ENCODE assay signal across 11 mouse cellular contexts in genomic region chr9:10269342-10269741, GRCm38 (mm10).
DNase-seq lines count a peak whose midpoint lies in the region; ATAC-seq and TF ChIP-seq lines count a peak whose summit lies in the region.
"Had no signal": no experiment of that assay in that cellular context is flagged by ENCODE, and none has a peak within 500 bp of the region (broad histone marks: within the 10 kb centered on the region; RNA-seq: fewer than 3 reads in every experiment).

No protein-coding gene starts in this region.

- no peak overlapping the region for H3K4me2 ChIP-seq in forebrain, postnatal 0 days (ENCODE audit: low read depth)
- H3K4me2 ChIP-seq in midbrain, embryonic 14.5 days (ENCODE audit: low read length): no peak overlapping the region
- no peak overlapping the region for H3K4me2 ChIP-seq in intestine, embryonic 15.5 days (replicated peaks)
- H3K4me2 ChIP-seq in liver, postnatal 0 days (ENCODE audit: low read depth, low read length): no peak overlapping the region

- H3K9me3 ChIP-seq in forebrain, postnatal 0 days (ENCODE audit: low read length): no peaks in the 10 kb centered on the region
- no peaks in the 10 kb centered on the region for H3K9me3 ChIP-seq in midbrain, embryonic 14.5 days (ENCODE audit: control insufficient read depth, low read length)
- no peaks in the 10 kb centered on the region for H3K9me3 ChIP-seq in intestine, embryonic 15.5 days
- H3K9me3 ChIP-seq in liver, postnatal 0 days (ENCODE audit: low read length): no peaks in the 10 kb centered on the region
- H3K9me3 ChIP-seq: G1E had no signal

- no peak for TF ChIP-seq CTCF in forebrain, postnatal 0 days (IDR thresholded peaks at IDR 0.05; ENCODE audit: low read depth)
- no peak for TF ChIP-seq CTCF in liver, postnatal 0 days (IDR thresholded peaks at IDR 0.05; ENCODE audit: low read depth)

- H3K27ac ChIP-seq in forebrain, postnatal 0 days (ENCODE audit: low read depth, low read length): peak overlapping the region; percentile 24; the same call in 1 of the 2 replicates
- peak overlapping the region; percentile 53; the same call in 1 of the 2 replicates for H3K27ac ChIP-seq in midbrain, embryonic 14.5 days (replicated peaks; ENCODE audit: low read depth, low read length)
- H3K27ac ChIP-seq in intestine, embryonic 15.5 days: no peak overlapping the region
- H3K27ac ChIP-seq in liver, postnatal 0 days (ENCODE audit: low read depth): no peak overlapping the region

- no peak overlapping the region for H3K4me3 ChIP-seq in forebrain, postnatal 0 days (ENCODE audit: low read depth, low read length)
- no peak overlapping the region for H3K4me3 ChIP-seq in midbrain, embryonic 14.5 days (replicated peaks; ENCODE audit: low read depth, low read length)
- no peak overlapping the region for H3K4me3 ChIP-seq in intestine, embryonic 15.5 days (replicated peaks)
- no peak overlapping the region for H3K4me3 ChIP-seq in liver, postnatal 0 days (ENCODE audit: low read depth, low read length)

- H3K27me3 ChIP-seq in forebrain, postnatal 0 days (ENCODE audit: insufficient read depth, low read length): no peaks in the 10 kb centered on the region
- no peaks in the 10 kb centered on the region for H3K27me3 ChIP-seq in midbrain, embryonic 14.5 days (ENCODE audit: control insufficient read depth, insufficient read depth, low read length)
- H3K27me3 ChIP-seq in intestine, embryonic 15.5 days (replicated peaks): no peaks in the 10 kb centered on the region
- H3K27me3 ChIP-seq in liver, postnatal 0 days (ENCODE audit: insufficient read depth, low read length): no peaks in the 10 kb centered on the region

- 4% methylated on average over 2 of the region's 2 CpGs for WGBS in forebrain, postnatal 0 days
- WGBS in midbrain, embryonic 14.5 days: 13% methylated on average over 2 of the region's 2 CpGs
- WGBS in intestine, embryonic 15.5 days: 37% methylated on average over 2 of the region's 2 CpGs
- WGBS in liver, postnatal 0 days (ENCODE audit: insufficient replicate concordance): 61% methylated on average over 2 of the region's 2 CpGs

- ATAC-seq in forebrain, postnatal 0 days: peak; percentile 99
- ATAC-seq in midbrain, embryonic 14.5 days (ENCODE audit: low FRiP score, low TSS enrichment): peak; percentile 92
- no peak for ATAC-seq in intestine, embryonic 15.5 days
- ATAC-seq in liver, postnatal 0 days: no peak
- ATAC-seq: intestine, embryonic 16.5 days had no signal

- peak; percentile 74 for DNase-seq in brain, embryonic 18.5 days (ENCODE audit: low read depth, low spot score)
- peak; percentile 79 for DNase-seq in forebrain, postnatal 0 days
- DNase-seq in layer of hippocampus, postnatal 10 days (ENCODE audit: low spot score in 2 of 2): peak; percentile 12 to 21
- peak; percentile 69 for DNase-seq in midbrain, embryonic 14.5 days
- DNase-seq in cerebellum, adult 9-10 months: no peak
- no peak for DNase-seq in adrenal gland, postnatal 14 days
- no peak for DNase-seq in liver, postnatal 0 days
- DNase-seq: thymus, adult 2 months had no signal

- no peaks in the 10 kb centered on the region for H3K36me3 ChIP-seq in forebrain, postnatal 0 days (ENCODE audit: insufficient read depth)
- no peaks in the 10 kb centered on the region for H3K36me3 ChIP-seq in midbrain, embryonic 14.5 days (ENCODE audit: control insufficient read depth, insufficient read depth, low read length)
- no peaks in the 10 kb centered on the region for H3K36me3 ChIP-seq in intestine, embryonic 15.5 days
- no peaks in the 10 kb centered on the region for H3K36me3 ChIP-seq in liver, postnatal 0 days (replicated peaks; ENCODE audit: insufficient read depth, low read length)
- H3K36me3 ChIP-seq: G1E had no signal

- TF ChIP-seq EP300 in liver, postnatal 0 days (IDR thresholded peaks at IDR 0.05; ENCODE audit: low read depth): no peak

- no peak overlapping the region for H3K9ac ChIP-seq in forebrain, postnatal 0 days
- H3K9ac ChIP-seq in midbrain, embryonic 14.5 days (replicated peaks; ENCODE audit: low read length): no peak overlapping the region
- H3K9ac ChIP-seq in intestine, embryonic 15.5 days: no peak overlapping the region
- no peak overlapping the region for H3K9ac ChIP-seq in liver, postnatal 0 days (replicated peaks)

- no peaks in the 10 kb centered on the region for H3K4me1 ChIP-seq in forebrain, postnatal 0 days (ENCODE audit: insufficient read depth)
- H3K4me1 ChIP-seq in midbrain, embryonic 14.5 days (ENCODE audit: control insufficient read depth, insufficient read depth, low read length): peaks cover 3% of the 10 kb centered on the region; the same call in 1 of the 2 replicates
- H3K4me1 ChIP-seq in intestine, embryonic 15.5 days (replicated peaks): no peaks in the 10 kb centered on the region
- no peaks in the 10 kb centered on the region for H3K4me1 ChIP-seq in liver, postnatal 0 days (ENCODE audit: insufficient read depth)

Comparison
In these comparisons a context has a peak if more than half of its experiments do, and no peak if none do; other contexts are left out.
1. DNase-seq: peak in brain, embryonic 18.5 days (single experiment), forebrain, postnatal 0 days (single experiment), layer of hippocampus, postnatal 10 days (2 of 2) and midbrain, embryonic 14.5 days (single experiment); none in cerebellum, adult 9-10 months (single experiment), adrenal gland, postnatal 14 days (single experiment) and liver, postnatal 0 days (single experiment).
2. ATAC-seq: peak in forebrain, postnatal 0 days (single experiment) and midbrain, embryonic 14.5 days (single experiment); none in intestine, embryonic 15.5 days (single experiment) and liver, postnatal 0 days (single experiment).
3. H3K27ac ChIP-seq: peak in forebrain, postnatal 0 days (single experiment) and midbrain, embryonic 14.5 days (single experiment); none in intestine, embryonic 15.5 days (single experiment) and liver, postnatal 0 days (single experiment).